Mouse (Mus musculus) embryonic fibroblast, embryonic 13.5 days (primary cell): ENCODE measurements around the gene Gm10142.
"Not testable (repeated sequence)": the region's sequence is repeated elsewhere in the genome, so short reads cannot be mapped to it uniquely, and the experiment has no call there.

Experiments used
- CTCF ChIP-seq: IDR thresholded peaks from 2 replicates; pipeline ENCODE4 v1.5.1; 2011; ENCODE audit warnings: mild to moderate bottlenecking, control low read depth, low read length, moderate library complexity, borderline replicate concordance; ENCODE audit not compliant: insufficient read depth
- POLR2A ChIP-seq: IDR thresholded peaks from 2 replicates; pipeline ENCODE4 v1.6.1; 2011; ENCODE audit warnings: low read depth, mild to moderate bottlenecking, control low read depth, low read length, moderate library complexity

GRCm38 (mm10) chr10:77752312-77752711 lies 36.7 kb downstream of the Gm10142 start:
- TF ChIP-seq CTCF, POLR2A: not testable (repeated sequence)
